Mouse (Mus musculus): ENCODE results near the gene Gpr3. TPM values are rescaled to one million over a fixed set of nuclear protein-coding genes. Genes with fewer than 3 reads are reported as not detected.

The Gpr3 gene
- polyA plus RNA-seq, 1 experiment from 2014 or later = 0.74 TPM

- no peak for ATAC-seq (ENCODE audit: low FRiP score, low read depth)
- Histone ChIP-seq H3K9me3 (no peaks in the 10 kb centered on the region), H3K27me3 (replicated peaks) (no peaks in the 10 kb centered on the region), H3K27ac (no peak overlapping the region), H3K4me1 (peaks cover 4% of the 10 kb centered on the region; the same call in 1 of the 2 replicates), H3K36me3 (no peaks in the 10 kb centered on the region), H3K4me3 (no peak overlapping the region), H3K9ac (no peak overlapping the region), H3K4me2 (replicated peaks) (no peak overlapping the region)
- WGBS = 46% methylated on average over 8 of the region's 8 CpGs
These were observed 15.3 kb upstream of the Gpr3 start for GRCm38 (mm10) chr4:133227636-133228035.

GRCm38 (mm10) chr4:133226073-133226472 is 13.7 kb upstream of the Gpr3 start:
- Histone ChIP-seq H3K27ac (no peak overlapping the region), H3K4me3 (no peak overlapping the region), H3K27me3 (replicated peaks) (peaks cover 14% of the 10 kb centered on the region), H3K9ac (no peak overlapping the region), H3K36me3 (no peaks in the 10 kb centered on the region), H3K4me2 (replicated peaks) (no peak overlapping the region), H3K9me3 (no peaks in the 10 kb centered on the region), H3K4me1 (peaks cover 4% of the 10 kb centered on the region; the same call in 1 of the 2 replicates)
- no peak for ATAC-seq (ENCODE audit: low FRiP score, low read depth)
- WGBS = 76% methylated on average over 10 of the region's 10 CpGs

- H3K4me2 ChIP-seq (replicated peaks) = no peak overlapping the region
- H3K36me3 ChIP-seq = no peaks in the 10 kb centered on the region
- peaks cover 30% of the 10 kb centered on the region for H3K27me3 ChIP-seq (replicated peaks)
- ATAC-seq (ENCODE audit: low FRiP score, low read depth) = no peak
- no peak overlapping the region for H3K9ac ChIP-seq
- H3K9me3 ChIP-seq = no peaks in the 10 kb centered on the region
- no peak overlapping the region for H3K27ac ChIP-seq
- 45% methylated on average over 5 of the region's 5 CpGs for WGBS
- no peak overlapping the region for H3K4me3 ChIP-seq
- H3K4me1 ChIP-seq = peaks cover 11% of the 10 kb centered on the region; the same call in 1 of the 2 replicates
These were observed 11.5 kb upstream of the Gpr3 start for GRCm38 (mm10) chr4:133223875-133224274.

GRCm38 (mm10) chr4:133221701-133222100 is 9.4 kb upstream of the Gpr3 start:
- WGBS = 86% methylated on average over 8 of the region's 8 CpGs
- H3K4me3 ChIP-seq = no peak overlapping the region
- H3K9ac ChIP-seq = no peak overlapping the region
- no peaks in the 10 kb centered on the region for H3K36me3 ChIP-seq
- peaks cover 30% of the 10 kb centered on the region for H3K27me3 ChIP-seq (replicated peaks)
- H3K9me3 ChIP-seq = no peaks in the 10 kb centered on the region
- no peak overlapping the region for H3K27ac ChIP-seq
- ATAC-seq (ENCODE audit: low FRiP score, low read depth) = no peak
- no peak overlapping the region for H3K4me2 ChIP-seq (replicated peaks)
- peaks cover 11% of the 10 kb centered on the region; the same call in 1 of the 2 replicates for H3K4me1 ChIP-seq

GRCm38 (mm10) chr4:133220656-133221055 is 8.3 kb upstream of the Gpr3 start:
- H3K4me3 ChIP-seq = 0 out of 2 replicates have a peak overlapping the region, but pooled peaks have one; percentile 9
- WGBS = 3% methylated on average over 25 of the region's 25 CpGs
- no peak overlapping the region for H3K9ac ChIP-seq
- H3K4me2 ChIP-seq (replicated peaks) = peak overlapping the region; percentile 60
- no peaks in the 10 kb centered on the region for H3K9me3 ChIP-seq
- peaks cover 30% of the 10 kb centered on the region for H3K27me3 ChIP-seq (replicated peaks)
- ATAC-seq (ENCODE audit: low FRiP score, low read depth) = no peak
- H3K27ac ChIP-seq = no peak overlapping the region
- no peaks in the 10 kb centered on the region for H3K36me3 ChIP-seq
- H3K4me1 ChIP-seq = peaks cover 11% of the 10 kb centered on the region; the same call in 1 of the 2 replicates

- no peaks in the 10 kb centered on the region for H3K36me3 ChIP-seq
- peaks cover 39% of the 10 kb centered on the region for H3K27me3 ChIP-seq (replicated peaks)
- no peak for ATAC-seq (ENCODE audit: low FRiP score, low read depth)
- no peak overlapping the region for H3K9ac ChIP-seq
- 94% methylated on average over 3 of the region's 3 CpGs for WGBS
- H3K4me2 ChIP-seq (replicated peaks) = no peak overlapping the region
- H3K27ac ChIP-seq = no peak overlapping the region
- no peaks in the 10 kb centered on the region for H3K9me3 ChIP-seq
- no peak overlapping the region for H3K4me3 ChIP-seq
- peaks cover 8% of the 10 kb centered on the region for H3K4me1 ChIP-seq
These were observed 6.4 kb upstream of the Gpr3 start for GRCm38 (mm10) chr4:133218745-133219144.

- Histone ChIP-seq H3K27ac (no peak overlapping the region), H3K27me3 (replicated peaks) (peaks cover 50% of the 10 kb centered on the region), H3K4me2 (replicated peaks) (no peak overlapping the region)
These were observed 5.3 kb upstream of the Gpr3 start for GRCm38 (mm10) chr4:133217641-133218040.

GRCm38 (mm10) chr4:133213661-133214060 is 1.3 kb upstream of the Gpr3 start:
- 8% methylated on average over 10 of the region's 10 CpGs for WGBS
- no peak for ATAC-seq (ENCODE audit: low FRiP score, low read depth)
- Histone ChIP-seq H3K4me1 (peaks cover 21% of the 10 kb centered on the region), H3K27ac (no peak overlapping the region), H3K9ac (no peak overlapping the region), H3K27me3 (replicated peaks) (peaks cover 38% of the 10 kb centered on the region), H3K4me2 (replicated peaks) (peak overlapping the region; percentile 94), H3K9me3 (no peaks in the 10 kb centered on the region), H3K4me3 (no peak overlapping the region), H3K36me3 (no peaks in the 10 kb centered on the region)

More at GRCm38 (mm10) chr4:133217641-133218040, 5.3 kb upstream of the Gpr3 start:
- no peak for ATAC-seq (ENCODE audit: low FRiP score, low read depth)
- Histone ChIP-seq H3K9ac (no peak overlapping the region), H3K4me1 (peaks cover 18% of the 10 kb centered on the region), H3K4me3 (no peak overlapping the region), H3K9me3 (no peaks in the 10 kb centered on the region), H3K36me3 (no peaks in the 10 kb centered on the region)
- WGBS = 2% methylated on average over 5 of the region's 5 CpGs

- ATAC-seq (ENCODE audit: low FRiP score, low read depth) = 0 out of 2 replicates have a peak, but pooled peaks have one; percentile 18
- Histone ChIP-seq H3K4me3 (0 out of 2 replicates have a peak overlapping the region, but pooled peaks have one; percentile 71), H3K4me1 (peaks cover 21% of the 10 kb centered on the region), H3K9ac (0 out of 2 replicates have a peak overlapping the region, but pooled peaks have one; percentile 66), H3K4me2 (replicated peaks) (peak overlapping the region; percentile 94), H3K27me3 (replicated peaks) (peaks cover 38% of the 10 kb centered on the region), H3K27ac (no peak overlapping the region), H3K36me3 (no peaks in the 10 kb centered on the region), H3K9me3 (no peaks in the 10 kb centered on the region)
- WGBS = under 1% methylated on average over 9 of the region's 9 CpGs
These were observed 893 bp upstream of the Gpr3 start for GRCm38 (mm10) chr4:133213268-133213590.

GRCm38 (mm10) chr4:133212562-133213267 is 379 bp upstream of the Gpr3 start:
- WGBS = 2% methylated on average over 44 of the region's 44 CpGs
- Histone ChIP-seq H3K27ac (no peak overlapping the region), H3K9ac (peak overlapping the region; percentile 66), H3K4me1 (peaks cover 21% of the 10 kb centered on the region), H3K4me3 (peak overlapping the region; percentile 71), H3K9me3 (no peaks in the 10 kb centered on the region), H3K4me2 (replicated peaks) (peak overlapping the region; percentile 94), H3K27me3 (replicated peaks) (peaks cover 38% of the 10 kb centered on the region), H3K36me3 (no peaks in the 10 kb centered on the region)
- peak; percentile 78 for ATAC-seq (ENCODE audit: low FRiP score, low read depth)

- WGBS = 91% methylated on average over 19 of the region's 19 CpGs
- Histone ChIP-seq H3K27me3 (replicated peaks) (peaks cover 38% of the 10 kb centered on the region), H3K4me2 (replicated peaks) (no peak overlapping the region), H3K4me3 (no peak overlapping the region), H3K4me1 (peaks cover 21% of the 10 kb centered on the region), H3K9ac (no peak overlapping the region), H3K36me3 (no peaks in the 10 kb centered on the region), H3K27ac (no peak overlapping the region), H3K9me3 (no peaks in the 10 kb centered on the region)
- no peak for ATAC-seq (ENCODE audit: low FRiP score, low read depth)
These were observed 1.4 kb downstream of the Gpr3 start for GRCm38 (mm10) chr4:133210788-133211390.

GRCm38 (mm10) chr4:133210023-133210787 is 2.1 kb downstream of the Gpr3 start:
- Histone ChIP-seq H3K4me1 (peaks cover 21% of the 10 kb centered on the region), H3K9ac (no peak overlapping the region)

More at GRCm38 (mm10) chr4:133210023-133210787, 2.1 kb downstream of the Gpr3 start:
- H3K4me2 ChIP-seq (replicated peaks) = no peak overlapping the region
- 92% methylated on average over 24 of the region's 24 CpGs for WGBS
- H3K4me3 ChIP-seq = no peak overlapping the region
- H3K27ac ChIP-seq = no peak overlapping the region
- no peak for ATAC-seq (ENCODE audit: low FRiP score, low read depth)
- H3K9me3 ChIP-seq = no peaks in the 10 kb centered on the region
- no peaks in the 10 kb centered on the region for H3K36me3 ChIP-seq
- H3K27me3 ChIP-seq (replicated peaks) = peaks cover 38% of the 10 kb centered on the region

Measured in neural tube, embryonic 12.5 days (tissue).